Comparison of ENCODE assay signal across 31 mouse cellular contexts in genomic region chr6:3860587-3860975, GRCm38 (mm10).
"Had no signal": no experiment of that assay in that cellular context is flagged by ENCODE, and none has a peak within 500 bp of the region (broad histone marks: within the 10 kb centered on the region; RNA-seq: fewer than 3 reads in every experiment).

No protein-coding gene starts in this region.

- ATAC-seq: hindbrain, postnatal 0 days; inflammation-experienced regulatory T-cells, adult 6 months had no signal

- H3K4me2 ChIP-seq: heart, embryonic 11.5 days; heart, embryonic 12.5 days; heart, embryonic 13.5 days; heart, embryonic 15.5 days; hindbrain, embryonic 12.5 days; hindbrain, embryonic 13.5 days; hindbrain, embryonic 14.5 days; hindbrain, embryonic 15.5 days; kidney, embryonic 15.5 days had no signal

- H3K36me3 ChIP-seq: heart, embryonic 10.5 days; heart, embryonic 12.5 days; heart, embryonic 13.5 days; heart, embryonic 15.5 days; hindbrain, embryonic 10.5 days; hindbrain, embryonic 12.5 days; hindbrain, embryonic 13.5 days; hindbrain, embryonic 15.5 days; kidney, embryonic 15.5 days had no signal

- DNase-seq: heart, adult 2 months; heart, postnatal 10 days; heart, postnatal 14 days; heart, postnatal 36 days; heart, postnatal 4 days; kidney, adult 11 months; kidney, adult 18-20 months; kidney, adult 2 months; kidney, adult 8-10 months; kidney, adult 9 months; kidney, postnatal 10 days; kidney, postnatal 14 days; kidney, postnatal 25 days; kidney, postnatal 36 days; kidney, postnatal 4 days had no signal

- H3K27me3 ChIP-seq: heart, embryonic 12.5 days; heart, embryonic 13.5 days; heart, embryonic 15.5 days; hindbrain, embryonic 12.5 days; hindbrain, embryonic 13.5 days; hindbrain, embryonic 15.5 days; kidney, embryonic 15.5 days had no signal

- H3K9me3 ChIP-seq: heart, embryonic 10.5 days; heart, embryonic 12.5 days; heart, embryonic 13.5 days; heart, embryonic 15.5 days; hindbrain, embryonic 10.5 days; hindbrain, embryonic 12.5 days; hindbrain, embryonic 13.5 days; hindbrain, embryonic 15.5 days; kidney, embryonic 15.5 days had no signal

- H3K9ac ChIP-seq: heart, embryonic 12.5 days; heart, embryonic 13.5 days; heart, embryonic 15.5 days; hindbrain, embryonic 12.5 days; hindbrain, embryonic 13.5 days; hindbrain, embryonic 14.5 days; hindbrain, embryonic 15.5 days; kidney, embryonic 15.5 days had no signal

- H3K27ac ChIP-seq: heart, adult 2 months; heart, embryonic 10.5 days; heart, embryonic 13.5 days; heart, embryonic 15.5 days; hindbrain, embryonic 10.5 days; hindbrain, embryonic 12.5 days; hindbrain, embryonic 13.5 days; hindbrain, embryonic 14.5 days; hindbrain, embryonic 15.5 days; hindbrain, postnatal 0 days; kidney, embryonic 15.5 days; kidney, postnatal 0 days; layer of hippocampus, adult 2 months; left cerebral cortex, adult 2 months had no signal

- H3K4me3 ChIP-seq: heart, adult 2 months; heart, embryonic 10.5 days; heart, embryonic 12.5 days; heart, embryonic 13.5 days; heart, embryonic 15.5 days; hindbrain, embryonic 10.5 days; hindbrain, embryonic 12.5 days; hindbrain, embryonic 13.5 days; hindbrain, embryonic 15.5 days; kidney, embryonic 15.5 days; layer of hippocampus, adult 2 months; left cerebral cortex, adult 2 months had no signal

- H3K4me1 ChIP-seq: heart, embryonic 10.5 days; heart, embryonic 12.5 days; heart, embryonic 13.5 days; heart, embryonic 15.5 days; hindbrain, embryonic 10.5 days; hindbrain, embryonic 12.5 days; hindbrain, embryonic 13.5 days; hindbrain, embryonic 15.5 days; kidney, embryonic 15.5 days had no signal
